Mouse (Mus musculus) embryonic facial prominence, embryonic 15.5 days (tissue): ENCODE measurements around the gene Rbm14. TPM values are rescaled to one million over a fixed set of nuclear protein-coding genes. Genes with fewer than 3 reads are reported as not detected.
A peak's percentile ranks its signal among the peaks of the same experiment; 100 is the strongest.

Experiments
- ATAC-seq: fragments of 200-750 bp; cut with Nextera tagmentation; 2 replicates; pipeline ENCODE4 v1.8.0; 2017; ENCODE audit warnings: low read depth, moderate TSS enrichment; ENCODE audit not compliant: insufficient number of reproducible peaks, low FRiP score, low TSS enrichment
- H3K27ac ChIP-seq: fragments of 300-500 bp; sonication (generic); replicated peaks from 2 replicates; pipeline ENCODE4 v1.5.1; 2015; ENCODE audit warnings: mild to moderate bottlenecking, inconsistent platforms
- H3K27me3 ChIP-seq: fragments of 300-500 bp; sonication (generic); 2 replicates; pipeline ENCODE4 v1.6.1; 2015; ENCODE audit warnings: inconsistent platforms
- H3K36me3 ChIP-seq: fragments of 300-500 bp; sonication (generic); 2 replicates; pipeline ENCODE4 v1.6.1; 2015; ENCODE audit warnings: mild to moderate bottlenecking, inconsistent platforms
- H3K4me1 ChIP-seq: fragments of 300-500 bp; sonication (generic); 2 replicates; pipeline ENCODE4 v1.6.1; 2015; ENCODE audit warnings: inconsistent platforms
- H3K4me2 ChIP-seq: fragments of 300-500 bp; sonication (generic); replicated peaks from 2 replicates; pipeline ENCODE4 v1.6.1; 2015; ENCODE audit warnings: mild to moderate bottlenecking, inconsistent platforms
- H3K4me3 ChIP-seq: fragments of 300-500 bp; sonication (generic); replicated peaks from 2 replicates; pipeline ENCODE4 v1.5.1; 2015; ENCODE audit warnings: mild to moderate bottlenecking, inconsistent platforms
- H3K9ac ChIP-seq: fragments of 300-500 bp; sonication (generic); 2 replicates; pipeline ENCODE4 v1.6.1; 2015; ENCODE audit warnings: inconsistent platforms
- H3K9me3 ChIP-seq: fragments of 300-500 bp; sonication (generic); replicated peaks from 2 replicates; pipeline ENCODE4 v1.6.1; 2016; ENCODE audit warnings: inconsistent platforms
- WGBS: fragments of 180-500 bp; shearing (Covaris S2); methylation state at CpG from one replicate; pipeline ENCODE4 v1.1.7; 2015; 5-methylcytosine and 5-hydroxymethylcytosine counted together
- polyA plus RNA-seq: library from polyadenylated mRNA; unstranded; fragments of >200 nt; fragmentation: Nextera tagmentation; extraction: Ambion mirVana; gene quantifications from 2 replicates; pipeline ENCODE4 v1.2.1, GENCODE M21; 2015

Rbm14 gene
- 74.1 and 74.5 TPM in 2 replicates for polyA plus RNA-seq

DNA sequence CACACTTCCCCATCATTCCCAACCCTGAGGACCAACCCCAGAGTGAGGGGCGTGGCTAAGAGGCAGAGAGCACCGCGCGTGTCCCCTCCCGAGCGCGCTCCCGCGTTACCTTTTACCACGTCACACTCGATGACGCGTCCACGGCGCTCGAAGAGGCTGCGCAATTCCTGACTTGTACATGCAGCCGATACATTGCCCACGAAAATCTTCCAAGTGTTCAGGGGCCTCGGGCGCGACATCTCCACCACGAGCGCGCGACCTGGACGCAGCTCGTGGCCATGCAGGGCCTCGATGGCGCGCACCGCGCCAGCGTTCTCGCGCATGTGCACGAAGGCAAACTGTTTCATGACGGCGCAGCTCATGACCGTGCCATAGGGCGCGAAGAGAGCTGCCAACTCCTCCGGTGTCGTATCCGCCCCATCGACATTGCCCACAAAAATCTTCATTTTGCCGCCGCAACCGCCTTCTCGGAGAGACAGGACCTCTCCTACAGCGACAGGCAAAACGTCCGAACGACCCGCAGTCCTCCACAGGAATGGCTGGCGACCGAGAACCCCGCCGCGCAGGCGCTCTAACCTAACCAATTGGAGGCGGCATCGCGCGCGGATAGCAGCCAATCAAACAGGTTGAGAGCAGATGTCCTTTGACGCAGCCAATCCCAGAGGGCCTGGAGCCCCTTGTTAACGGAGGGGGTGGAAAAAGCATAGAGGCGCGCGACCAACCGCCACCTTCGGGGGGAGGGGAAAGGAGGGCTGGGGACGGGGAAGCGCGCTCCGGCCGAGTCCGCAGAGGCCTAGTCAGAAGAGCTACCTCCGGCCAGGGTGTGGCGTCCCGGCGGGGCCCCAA, at the start of gene Rbm14, which contains the start of gene Gm21992:
Gene Rbm14, minus strand, starts transcription at position 572 of the 846 bp plus-strand sequence.
Gene Gm21992, minus strand, starts transcription at position 550 of the 846 bp plus-strand sequence.
- WGBS, result under 1% methylated on average over 83 of the region's 83 CpGs
- ATAC-seq, result peak; percentile 98
- Histone ChIP-seq H3K27ac (peak within 1 kb of the TSS; percentile 97), H3K9ac (peak within 1 kb of the TSS; percentile 70), H3K27me3 (no peaks in the 10 kb centered on the region), H3K4me3 (peak within 1 kb of the TSS; percentile 93), H3K9me3 (no peaks in the 10 kb centered on the region), H3K36me3 (no peaks in the 10 kb centered on the region), H3K4me2 (peak within 1 kb of the TSS; percentile 64), H3K4me1 (peaks cover 23% of the 10 kb centered on the region)

DNA sequence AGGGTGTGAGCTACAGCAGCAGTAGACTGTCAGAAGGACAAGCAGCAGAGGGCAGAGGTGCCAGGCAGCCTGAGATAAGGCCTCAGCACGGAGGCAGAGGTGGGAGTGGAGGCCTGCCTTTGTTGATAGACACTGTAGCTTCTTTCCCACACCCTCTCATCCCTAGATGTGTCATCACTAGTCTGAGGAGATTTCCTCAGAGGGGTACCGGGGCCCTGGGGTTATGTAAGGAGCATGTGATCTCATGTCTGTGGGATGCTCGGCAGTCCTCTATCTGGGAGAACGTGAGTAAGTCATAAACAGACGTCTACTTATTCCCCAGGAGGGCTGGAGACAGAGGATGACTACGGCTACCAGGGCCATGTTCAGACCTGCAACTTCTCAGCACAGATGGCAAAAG, 47.6 kb upstream of the Rbm14 start:
- ATAC-seq, result no peak
- no peak overlapping the region for H3K27ac ChIP-seq
- H3K36me3 ChIP-seq, result peaks cover 17% of the 10 kb centered on the region; the same call in 1 of the 2 replicates
- H3K4me2 ChIP-seq, result no peak overlapping the region
- H3K27me3 ChIP-seq, result no peaks in the 10 kb centered on the region
- peaks cover 7% of the 10 kb centered on the region; the same call in 1 of the 2 replicates for H3K4me1 ChIP-seq
- no peaks in the 10 kb centered on the region for H3K9me3 ChIP-seq
- no peak overlapping the region for H3K9ac ChIP-seq
- 62% methylated on average over 6 of the region's 6 CpGs for WGBS
- no peak overlapping the region for H3K4me3 ChIP-seq

DNA sequence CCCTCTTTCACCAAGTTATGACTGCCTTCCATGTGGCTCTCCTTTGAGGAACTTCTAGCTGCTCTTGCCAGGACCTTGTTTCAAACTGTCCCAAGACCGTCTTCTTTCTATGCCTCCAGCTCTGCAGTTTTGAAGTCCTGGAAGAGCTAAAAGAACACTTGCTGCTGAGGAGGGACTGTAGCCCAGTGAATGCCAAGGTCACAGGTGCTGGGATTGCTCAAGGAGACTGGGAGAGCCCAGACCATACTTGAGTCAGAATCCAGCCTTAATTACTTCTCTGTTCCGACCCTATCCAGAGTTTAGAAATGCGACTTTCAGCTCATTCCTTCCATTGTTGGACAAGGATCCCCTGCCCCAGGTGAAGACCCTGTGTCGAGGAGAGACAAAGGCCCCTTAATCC, 44.5 kb upstream of the Rbm14 start:
- 0 out of 2 replicates have a peak overlapping the region, but pooled peaks have one; percentile 57 for H3K9ac ChIP-seq
- H3K4me3 ChIP-seq, result peak overlapping the region; percentile 58; the same call in 1 of the 2 replicates
- H3K4me1 ChIP-seq, result peaks cover 7% of the 10 kb centered on the region; the same call in 1 of the 2 replicates
- WGBS, result 70% methylated on average over 4 of the region's 4 CpGs
- H3K27ac ChIP-seq, result no peak overlapping the region
- no peak for ATAC-seq
- peak overlapping the region; percentile 95 for H3K4me2 ChIP-seq
- no peaks in the 10 kb centered on the region for H3K27me3 ChIP-seq
- no peaks in the 10 kb centered on the region for H3K9me3 ChIP-seq
- H3K36me3 ChIP-seq, result peaks cover 13% of the 10 kb centered on the region; the same call in 1 of the 2 replicates

DNA sequence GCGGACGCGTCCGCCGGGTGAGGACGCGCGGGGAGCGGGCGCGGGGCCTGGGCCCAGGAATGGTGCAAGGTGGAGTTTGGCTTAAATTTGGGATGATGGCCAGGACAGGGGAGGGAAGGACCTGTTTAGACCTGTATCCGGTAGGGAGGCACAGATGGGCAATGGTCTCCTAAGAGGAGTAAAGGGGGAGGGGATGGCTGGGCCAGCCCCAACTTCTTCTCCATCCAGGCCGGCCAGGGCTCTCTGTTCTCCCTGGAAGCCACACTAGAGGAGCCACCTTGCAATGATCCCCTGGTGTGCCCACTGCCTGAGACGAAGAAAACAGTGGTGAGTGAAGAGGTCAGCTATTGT, 44.0 kb upstream of the Rbm14 start:
- WGBS, result 1% methylated on average over 14 of the region's 14 CpGs
- Histone ChIP-seq H3K9me3 (no peaks in the 10 kb centered on the region), H3K4me3 (peak overlapping the region; percentile 58), H3K27ac (no peak overlapping the region), H3K4me2 (peak overlapping the region; percentile 95), H3K36me3 (peaks cover 10% of the 10 kb centered on the region; the same call in 1 of the 2 replicates), H3K9ac (peak overlapping the region; percentile 57), H3K4me1 (peaks cover 7% of the 10 kb centered on the region; the same call in 1 of the 2 replicates), H3K27me3 (no peaks in the 10 kb centered on the region)
- peak; percentile 55 for ATAC-seq

DNA sequence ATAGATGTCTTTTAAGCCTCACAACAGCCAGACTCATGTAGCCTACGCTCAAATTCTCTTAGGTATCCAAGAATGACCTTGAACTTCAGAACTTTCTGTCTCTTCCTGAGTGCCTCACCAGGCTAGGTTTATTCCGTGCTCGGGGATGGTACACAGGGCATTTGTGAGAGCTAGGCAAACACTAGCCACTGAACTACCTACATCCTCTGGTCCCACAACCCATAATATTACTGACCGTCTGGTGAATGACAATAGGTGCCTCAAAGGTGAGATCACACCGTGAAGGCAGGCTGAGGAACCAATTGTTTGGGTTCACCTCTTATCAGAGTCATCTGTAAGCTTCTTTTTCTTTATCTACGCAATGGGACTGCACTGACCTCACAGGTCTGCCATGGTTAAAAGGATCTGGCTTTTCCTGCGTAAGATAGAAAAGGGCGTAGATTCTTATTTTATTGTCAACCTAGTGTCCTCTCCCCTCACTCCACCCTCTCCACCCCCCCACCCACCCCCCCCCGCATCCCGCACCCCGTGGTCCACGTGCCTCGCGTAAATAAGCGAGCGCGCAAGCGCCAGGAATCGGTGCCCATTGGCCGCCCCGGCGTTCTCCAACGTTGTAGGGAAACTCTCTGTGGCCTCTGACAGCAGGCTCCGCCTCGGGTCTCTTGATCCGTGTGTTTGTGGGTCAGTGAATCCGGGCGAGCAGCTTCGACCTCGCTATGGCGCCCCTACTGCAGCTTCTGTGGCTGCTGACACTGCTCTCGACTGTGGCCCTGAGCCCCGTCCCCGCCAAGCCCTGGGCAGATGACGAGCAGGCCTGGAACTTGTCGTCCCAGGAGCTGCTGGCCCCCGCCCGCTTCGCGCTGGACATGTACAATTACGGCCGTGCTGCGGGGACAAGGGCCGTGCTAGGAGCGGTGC, 43.4 kb upstream of the Rbm14 start, which contains the start of gene Ctsf:
Gene Ctsf, plus strand, starts transcription at position 579 of the 918 bp plus-strand sequence.
- Histone ChIP-seq H3K9ac (peak within 1 kb of the TSS; percentile 57), H3K9me3 (no peaks in the 10 kb centered on the region), H3K4me1 (peaks cover 7% of the 10 kb centered on the region; the same call in 1 of the 2 replicates), H3K27ac (no peak within 1 kb of the TSS), H3K36me3 (0 out of 2 replicates have a peak, but pooled peaks cover 7% of the 10 kb centered on the region), H3K27me3 (no peaks in the 10 kb centered on the region), H3K4me3 (peak within 1 kb of the TSS; percentile 58), H3K4me2 (peak within 1 kb of the TSS; percentile 95)
- ATAC-seq, result peak; percentile 77; the same call in 1 of the 2 replicates
- 3% methylated on average over 45 of the region's 45 CpGs for WGBS

DNA sequence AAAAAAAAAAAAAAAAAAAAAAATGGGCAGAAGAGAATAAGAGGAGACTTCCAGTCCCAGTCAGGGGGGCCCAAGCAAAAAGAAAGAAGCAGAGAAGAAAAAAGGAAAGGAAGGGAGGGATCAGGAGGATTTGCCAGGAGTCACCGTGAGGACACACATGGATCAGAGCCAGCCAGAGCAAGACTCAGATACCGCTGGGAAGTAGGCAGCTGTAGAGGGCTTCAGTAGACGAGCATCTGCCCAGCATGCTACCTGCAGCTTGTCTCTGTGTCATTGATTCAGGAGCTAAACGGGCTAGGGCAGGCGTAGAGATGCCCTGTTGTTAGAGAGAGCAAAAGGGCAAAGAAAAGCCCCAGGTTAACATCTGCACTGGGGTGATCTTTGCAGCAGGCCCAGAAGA, 38.8 kb upstream of the Rbm14 start:
- no peak for ATAC-seq
- 47% methylated on average over 5 of the region's 5 CpGs for WGBS
- no peak overlapping the region for H3K4me3 ChIP-seq

DNA sequence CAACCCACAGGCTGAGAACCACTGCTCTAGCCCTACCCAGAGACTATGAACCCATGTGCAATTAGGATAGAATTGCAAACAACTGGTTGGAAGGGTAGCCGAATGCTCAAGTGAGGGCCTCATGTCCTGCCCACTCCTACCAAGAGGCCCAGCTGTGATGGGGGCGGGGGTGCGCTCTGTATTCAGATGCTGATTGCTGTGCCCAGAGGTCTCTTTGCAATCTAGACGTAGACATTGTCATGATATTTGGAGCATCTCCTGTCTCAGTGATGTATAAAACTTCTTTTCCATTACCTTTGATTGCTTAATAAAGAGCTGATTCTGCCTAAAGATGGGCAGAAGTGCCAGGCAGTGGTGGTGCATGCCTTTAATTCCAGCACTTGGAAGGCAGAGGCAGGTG, 38.4 kb upstream of the Rbm14 start:
- Histone ChIP-seq H3K36me3 (no peaks in the 10 kb centered on the region), H3K9me3 (no peaks in the 10 kb centered on the region), H3K4me1 (0 out of 2 replicates have a peak, but pooled peaks cover 3% of the 10 kb centered on the region), H3K27me3 (no peaks in the 10 kb centered on the region), H3K4me3 (no peak overlapping the region), H3K4me2 (no peak overlapping the region), H3K9ac (no peak overlapping the region), H3K27ac (no peak overlapping the region)
- 54% methylated on average over 4 of the region's 4 CpGs for WGBS
- no peak for ATAC-seq

More for the DNA sequence above, 38.8 kb upstream of the Rbm14 start:
- H3K4me1 ChIP-seq, result 0 out of 2 replicates have a peak, but pooled peaks cover 3% of the 10 kb centered on the region
- H3K9me3 ChIP-seq, result no peaks in the 10 kb centered on the region
- no peak overlapping the region for H3K27ac ChIP-seq
- H3K9ac ChIP-seq, result no peak overlapping the region
- H3K27me3 ChIP-seq, result no peaks in the 10 kb centered on the region
- H3K36me3 ChIP-seq, result no peaks in the 10 kb centered on the region
- no peak overlapping the region for H3K4me2 ChIP-seq

DNA sequence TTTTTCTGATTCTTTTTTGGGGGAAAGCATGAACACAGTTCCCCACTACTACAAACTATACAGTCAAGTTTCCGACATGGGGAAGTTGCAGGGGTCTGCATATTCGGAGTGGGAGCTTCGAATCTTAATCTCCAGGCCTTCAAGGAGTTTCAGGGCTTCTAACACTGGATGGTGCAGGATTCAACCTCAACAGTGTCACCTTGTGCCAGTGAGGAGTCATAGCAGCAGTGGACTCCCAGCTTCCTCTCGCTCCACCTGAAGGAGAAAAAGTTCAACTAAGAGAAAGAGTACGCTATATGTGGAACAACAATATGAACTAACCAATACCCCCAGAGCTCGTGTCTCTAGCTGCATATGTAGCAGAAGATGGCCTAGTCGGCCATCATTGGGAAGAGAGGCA, 36.1 kb upstream of the Rbm14 start:
- WGBS, result 23% methylated on average over 7 of the region's 7 CpGs

DNA sequence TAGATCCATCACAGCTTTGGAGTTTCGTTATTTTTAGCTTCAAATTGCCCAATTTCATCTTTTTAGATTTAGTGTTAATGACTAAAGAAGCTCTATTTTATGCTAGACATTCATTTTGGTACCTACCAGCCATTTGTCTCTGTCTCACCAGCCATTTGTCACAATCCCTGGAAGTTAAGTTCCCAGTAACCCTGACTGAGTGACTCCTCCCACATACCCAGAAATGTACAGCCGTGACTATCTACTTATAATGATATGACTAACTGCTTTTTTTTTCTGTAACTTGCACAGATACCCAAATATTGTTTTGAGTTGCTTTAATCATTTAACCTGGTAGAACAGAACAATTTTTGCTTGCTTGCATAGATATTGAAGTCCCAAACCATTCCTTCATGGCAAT, 34.4 kb upstream of the Rbm14 start:
- Histone ChIP-seq H3K4me3 (no peak overlapping the region), H3K27ac (no peak overlapping the region), H3K27me3 (peaks cover 16% of the 10 kb centered on the region), H3K4me2 (no peak overlapping the region), H3K9ac (no peak overlapping the region), H3K4me1 (no peaks in the 10 kb centered on the region), H3K36me3 (no peaks in the 10 kb centered on the region), H3K9me3 (no peaks in the 10 kb centered on the region)
- WGBS, result 72% methylated on average over 2 of the region's 2 CpGs
- ATAC-seq, result no peak

More for the DNA sequence above, 36.1 kb upstream of the Rbm14 start:
- H3K4me3 ChIP-seq, result no peak overlapping the region
- no peaks in the 10 kb centered on the region for H3K4me1 ChIP-seq
- no peak overlapping the region for H3K27ac ChIP-seq
- no peaks in the 10 kb centered on the region for H3K9me3 ChIP-seq
- no peak overlapping the region for H3K9ac ChIP-seq
- no peaks in the 10 kb centered on the region for H3K36me3 ChIP-seq
- no peak for ATAC-seq
- no peak overlapping the region for H3K4me2 ChIP-seq
- no peaks in the 10 kb centered on the region for H3K27me3 ChIP-seq

DNA sequence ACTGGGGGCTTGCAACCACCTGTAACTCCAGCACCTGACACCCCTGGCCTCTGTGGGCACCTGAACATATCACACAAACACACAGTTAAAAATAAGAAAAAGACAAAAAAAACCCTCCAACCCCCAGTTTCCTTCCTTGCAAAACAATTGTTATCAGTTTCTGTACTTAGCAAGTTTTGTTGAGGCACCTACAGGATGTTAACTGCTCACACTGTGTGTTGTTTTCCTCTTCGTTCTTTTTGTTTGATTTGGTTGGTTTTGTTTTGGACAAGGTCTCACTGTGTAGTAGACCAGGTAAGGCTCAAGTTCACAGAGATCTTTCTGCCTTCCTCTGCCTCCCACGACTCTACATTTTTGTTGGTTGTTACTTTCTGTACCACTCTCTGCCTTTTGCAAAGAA, 31.2 kb upstream of the Rbm14 start:
- Histone ChIP-seq H3K9me3 (no peaks in the 10 kb centered on the region), H3K4me1 (peaks cover 19% of the 10 kb centered on the region), H3K27me3 (peaks cover 28% of the 10 kb centered on the region), H3K9ac (no peak overlapping the region), H3K4me2 (no peak overlapping the region), H3K36me3 (no peaks in the 10 kb centered on the region), H3K27ac (no peak overlapping the region), H3K4me3 (no peak overlapping the region)
- no peak for ATAC-seq
- WGBS, result 74% methylated on average over 2 of the region's 2 CpGs

DNA sequence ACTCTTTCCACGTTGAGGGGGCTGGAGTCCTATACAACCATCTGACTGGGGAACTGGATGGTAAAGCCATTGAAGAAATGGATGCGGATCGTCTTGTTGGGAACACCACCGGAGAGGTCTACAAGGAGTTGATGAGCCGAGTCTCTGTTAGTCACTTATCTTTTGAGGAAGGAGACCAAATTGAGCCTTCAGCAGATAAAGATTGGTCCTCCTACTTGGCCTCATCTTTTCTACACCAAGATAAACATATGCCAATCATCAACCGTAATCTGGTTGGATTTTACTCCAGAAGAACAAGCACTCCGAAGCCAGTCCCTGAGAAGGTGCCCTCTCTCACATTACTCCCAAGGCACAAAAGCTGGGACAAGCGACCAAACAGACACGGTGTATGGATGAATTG, 29.4 kb upstream of the Rbm14 start:
- H3K36me3 ChIP-seq, result 0 out of 2 replicates have a peak, but pooled peaks cover 2% of the 10 kb centered on the region
- 82% methylated on average over 9 of the region's 9 CpGs for WGBS
- peaks cover 28% of the 10 kb centered on the region for H3K27me3 ChIP-seq
- no peak overlapping the region for H3K4me2 ChIP-seq
- H3K4me3 ChIP-seq, result no peak overlapping the region
- no peak for ATAC-seq
- no peak overlapping the region for H3K9ac ChIP-seq
- peaks cover 22% of the 10 kb centered on the region for H3K4me1 ChIP-seq
- no peaks in the 10 kb centered on the region for H3K9me3 ChIP-seq
- no peak overlapping the region for H3K27ac ChIP-seq
